8 mouse cellular contexts compared by ENCODE assay signal in genomic region chr6:120174028-120174601, GRCm38 (mm10).
DNase-seq lines count a peak whose midpoint lies in the region; ATAC-seq and TF ChIP-seq lines count a peak whose summit lies in the region.
"Had no signal": no experiment of that assay in that cellular context is flagged by ENCODE, and none has a peak within 500 bp of the region (broad histone marks: within the 10 kb centered on the region; RNA-seq: fewer than 3 reads in every experiment).

No protein-coding gene starts in this region.

- H3K27ac ChIP-seq in limb, embryonic 12.5 days, result peak overlapping the region; percentile 29; the same call in 1 of the 2 replicates
- H3K27ac ChIP-seq in limb, embryonic 10.5 days, result no peak overlapping the region
- peak overlapping the region; percentile 87 for H3K27ac ChIP-seq in heart, postnatal 0 days (ENCODE audit: low read depth)
- H3K27ac ChIP-seq in small intestine, adult 2 months (ENCODE audit: insufficient read depth, low read depth, low read length), result peak overlapping the region; percentile 71

- H3K4me1 ChIP-seq in limb, embryonic 12.5 days (replicated peaks), result no peaks in the 10 kb centered on the region
- H3K4me1 ChIP-seq in limb, embryonic 10.5 days, result no peaks in the 10 kb centered on the region
- H3K4me1 ChIP-seq in heart, postnatal 0 days (ENCODE audit: control insufficient read depth, insufficient read depth), result peaks cover 26% of the 10 kb centered on the region
- H3K4me1 ChIP-seq in small intestine, adult 2 months (ENCODE audit: control insufficient read depth, insufficient read depth, insufficient read length, low read length), result peaks cover 14% of the 10 kb centered on the region

- no peak overlapping the region for H3K4me2 ChIP-seq in limb, embryonic 12.5 days
- H3K4me2 ChIP-seq in heart, postnatal 0 days (ENCODE audit: low read depth, low read length), result no peak overlapping the region

- TF ChIP-seq EP300 in heart, postnatal 0 days (IDR thresholded peaks at IDR 0.05; ENCODE audit: low read depth), result no peak

- WGBS in limb, embryonic 12.5 days, result 82% methylated on average over 6 of the region's 6 CpGs
- WGBS in limb, embryonic 10.5 days, result 85% methylated on average over 6 of the region's 6 CpGs
- 62% methylated on average over 6 of the region's 6 CpGs for WGBS in heart, postnatal 0 days
- 31% methylated on average over 6 of the region's 6 CpGs for WGBS in small intestine, adult 2 months

- TF ChIP-seq CTCF in heart, postnatal 0 days (IDR thresholded peaks at IDR 0.05; ENCODE audit: low read depth), result no peak
- no peak for TF ChIP-seq CTCF in small intestine, adult 2 months (IDR thresholded peaks at IDR 0.05; ENCODE audit: extremely low read depth, insufficient read length, insufficient replicate concordance, low read depth, low read length)

- H3K4me3 ChIP-seq in limb, embryonic 12.5 days (replicated peaks), result no peak overlapping the region
- H3K4me3 ChIP-seq in limb, embryonic 10.5 days, result no peak overlapping the region
- H3K4me3 ChIP-seq in heart, postnatal 0 days (ENCODE audit: low read depth, low read length), result no peak overlapping the region
- H3K4me3 ChIP-seq in small intestine, adult 2 months (ENCODE audit: low read depth, low read length), result no peak overlapping the region

- TF ChIP-seq POLR2A in small intestine, adult 2 months (IDR thresholded peaks at IDR 0.05; ENCODE audit: low read depth, low read length), result no peak

- H3K9me3 ChIP-seq in limb, embryonic 12.5 days, result no peaks in the 10 kb centered on the region
- no peaks in the 10 kb centered on the region for H3K9me3 ChIP-seq in limb, embryonic 10.5 days (replicated peaks)
- no peaks in the 10 kb centered on the region for H3K9me3 ChIP-seq in heart, postnatal 0 days (replicated peaks; ENCODE audit: control insufficient read depth, low read length)

- H3K27me3 ChIP-seq in limb, embryonic 12.5 days, result no peaks in the 10 kb centered on the region
- H3K27me3 ChIP-seq in limb, embryonic 10.5 days (ENCODE audit: low read depth, poor library complexity, severe bottlenecking), result no peaks in the 10 kb centered on the region
- H3K27me3 ChIP-seq in heart, postnatal 0 days (ENCODE audit: control insufficient read depth, insufficient read depth, low read length), result no peaks in the 10 kb centered on the region
- H3K27me3 ChIP-seq in small intestine, adult 2 months (ENCODE audit: control insufficient read depth, insufficient read depth, low read length), result no peaks in the 10 kb centered on the region

- H3K36me3 ChIP-seq in limb, embryonic 12.5 days, result no peaks in the 10 kb centered on the region
- no peaks in the 10 kb centered on the region for H3K36me3 ChIP-seq in limb, embryonic 10.5 days
- H3K36me3 ChIP-seq in heart, postnatal 0 days (replicated peaks; ENCODE audit: control insufficient read depth, insufficient read depth, low read length), result no peaks in the 10 kb centered on the region
- no peaks in the 10 kb centered on the region for H3K36me3 ChIP-seq in small intestine, adult 2 months (ENCODE audit: control insufficient read depth, insufficient read depth, low read length)

- intact Hi-C loops in gastrocnemius, postnatal 14 days (cut with DNase I; ENCODE audit: low total_unique reads), result no loop called here

- DNase-seq in limb, embryonic 10.5 days (ENCODE audit: low spot score), result no peak
- DNase-seq in heart, postnatal 0 days (ENCODE audit: low spot score), result no peak
- DNase-seq in kidney, postnatal 14 days, result peak; percentile 63
- no peak for DNase-seq in neural tube, embryonic 10.5 days (ENCODE audit: extremely low spot score, low spot score)
- DNase-seq in gastrocnemius, postnatal 14 days, result no peak
- DNase-seq: layer of hippocampus, adult 9-11 months had no signal

- no peak for ATAC-seq in limb, embryonic 12.5 days (ENCODE audit: insufficient number of reproducible peaks, insufficient read depth, low FRiP score, low TSS enrichment, low read depth)
- no peak for ATAC-seq in heart, postnatal 0 days (ENCODE audit: insufficient read depth, low read depth)

- H3K9ac ChIP-seq in limb, embryonic 12.5 days (replicated peaks), result no peak overlapping the region
- H3K9ac ChIP-seq in heart, postnatal 0 days (replicated peaks; ENCODE audit: low read depth, low read length), result no peak overlapping the region
